Mouse (Mus musculus): Measurements from ENCODE around the gene Gbp7. TPM values are rescaled to one million over a fixed set of nuclear protein-coding genes. Genes with fewer than 3 reads are reported as not detected.

The Gbp7 gene
- total RNA-seq (2012; rRNA removed) (5.7 and 8.1 TPM in 2 replicates), total RNA-seq (2014; rRNA removed) (2.7 and 2.8 TPM in 2 replicates), polyA plus RNA-seq (2012; ENCODE audit: insufficient read length, low read depth) (2.5 and 2.7 TPM in 2 replicates)

DNA sequence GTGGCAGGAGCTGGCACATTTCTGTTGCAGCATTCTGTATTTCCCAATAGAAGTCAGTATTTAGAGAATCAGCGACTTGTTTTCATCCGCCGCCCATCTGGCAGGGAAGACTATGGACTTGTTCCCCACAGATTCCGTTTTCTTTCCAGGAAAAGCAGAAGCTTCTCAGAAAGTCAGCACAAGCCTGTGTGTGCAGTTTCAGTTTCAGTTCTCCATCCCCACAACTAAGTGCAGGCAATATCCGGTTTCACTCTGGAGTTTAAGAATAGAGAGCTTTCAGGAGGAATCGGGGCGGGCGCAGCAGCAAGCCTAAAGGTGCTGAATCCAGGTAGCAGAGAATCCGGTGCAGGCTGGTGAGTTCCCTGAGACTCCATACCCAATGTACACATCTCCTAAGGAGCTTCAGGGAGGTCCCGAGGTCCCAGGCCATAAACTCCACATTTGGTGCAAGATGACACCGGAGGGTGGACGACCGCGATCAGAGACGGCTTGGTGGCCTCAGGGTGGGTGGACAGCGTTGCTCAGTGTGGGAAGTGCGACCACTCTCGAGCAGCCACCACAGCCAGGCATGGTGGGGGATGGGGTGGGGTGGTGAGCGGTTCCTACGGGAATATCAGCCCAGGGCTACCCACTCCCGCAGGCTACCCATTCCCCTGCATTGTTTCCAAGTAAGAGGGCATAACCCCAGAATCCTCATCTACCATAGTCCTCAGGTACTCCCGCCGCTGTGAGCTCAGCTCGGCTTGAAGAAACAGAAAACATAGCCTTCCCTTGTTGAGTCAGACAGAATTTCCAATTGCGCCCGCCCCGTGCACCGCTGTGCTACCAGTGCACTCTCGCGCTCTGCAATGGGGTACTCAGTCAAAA lies at the start of gene Gbp7:
Gene Gbp7 (plus strand): TSS at position 256 of the 867 bp plus-strand sequence.
- peak; percentile 73 for TF ChIP-seq CHD2 (IDR thresholded peaks at IDR 0.05; ENCODE audit: low read length)
- no peak for TF ChIP-seq GABPA (IDR thresholded peaks at IDR 0.05; ENCODE audit: insufficient replicate concordance, low read depth, low read length)
- TF ChIP-seq CHD1 (IDR thresholded peaks at IDR 0.05; ENCODE audit: low read depth, low read length) = no peak; the same call in 1 of the 2 replicates
- TF ChIP-seq USF1 (IDR thresholded peaks at IDR 0.05; ENCODE audit: low read depth, low read length) = no peak
- peak; percentile 2; the same call in 1 of the 2 replicates for TF ChIP-seq ZNF384 (IDR thresholded peaks at IDR 0.05; ENCODE audit: low read depth, low read length)
- peak; percentile 99 for TF ChIP-seq RCOR1 (conservative IDR thresholded peaks at IDR 0.05; ENCODE audit: low read depth, low read length)
- TF ChIP-seq SMC3 (IDR thresholded peaks at IDR 0.05; ENCODE audit: low read depth, low read length) = peak; percentile 22
- no peak for TF ChIP-seq KAT2A (IDR thresholded peaks at IDR 0.05; ENCODE audit: insufficient replicate concordance, low read length)
- TF ChIP-seq UBTF (IDR thresholded peaks at IDR 0.05; ENCODE audit: low read depth, low read length) = no peak
- TF ChIP-seq BHLHE40 (IDR thresholded peaks at IDR 0.05; ENCODE audit: low read depth, low read length) = peak; percentile 96
- TF ChIP-seq ELF1 (IDR thresholded peaks at IDR 0.05; ENCODE audit: low read depth, low read length) = peak; percentile 71
- no peak for TF ChIP-seq POLR2A (IDR thresholded peaks at IDR 0.05; ENCODE audit: low read depth, low read length)
- TF ChIP-seq USF2 (conservative IDR thresholded peaks at IDR 0.05; ENCODE audit: low read depth, low read length) = no peak
- no peak for TF ChIP-seq POLR2AphosphoS2 (IDR thresholded peaks at IDR 0.05; ENCODE audit: low read depth, low read length)
- TF ChIP-seq MEF2A (IDR thresholded peaks at IDR 0.05; ENCODE audit: borderline replicate concordance, low read depth, low read length) = peak; percentile 97
- no peak for TF ChIP-seq MAX (IDR thresholded peaks at IDR 0.05; ENCODE audit: low read length)
- no peak for TF ChIP-seq NRF1 (IDR thresholded peaks at IDR 0.05; ENCODE audit: low read depth, low read length)
- peak; percentile 42; the same call in 1 of the 2 replicates for TF ChIP-seq JUN (IDR thresholded peaks at IDR 0.05; ENCODE audit: insufficient read depth, low read depth, low read length)
- no peak for TF ChIP-seq TBP (conservative IDR thresholded peaks at IDR 0.05; ENCODE audit: low read depth, low read length)
- no peak for TF ChIP-seq E2F4 (IDR thresholded peaks at IDR 0.05; ENCODE audit: insufficient replicate concordance, low read depth, low read length)
- peak; percentile 58; the same call in 1 of the 2 replicates for TF ChIP-seq MXI1 (IDR thresholded peaks at IDR 0.05; ENCODE audit: low read depth, low read length)
- no peak for TF ChIP-seq ZC3H11A (IDR thresholded peaks at IDR 0.05; ENCODE audit: low read depth, low read length)
- peak; percentile 69 for TF ChIP-seq SIN3A (IDR thresholded peaks at IDR 0.05; ENCODE audit: low read length)
- 0 out of 2 replicates have a peak, but pooled peaks have one; percentile 57 for TF ChIP-seq MAZ (IDR thresholded peaks at IDR 0.05; ENCODE audit: low read depth, low read length)
- no peak; the same call in 1 of the 2 replicates for TF ChIP-seq ZKSCAN1 (IDR thresholded peaks at IDR 0.05; ENCODE audit: borderline replicate concordance, low read depth, low read length)
- TF ChIP-seq CTCF (conservative IDR thresholded peaks at IDR 0.05 in 1 of 2, IDR thresholded peaks at IDR 0.05 in 1 of 2; ENCODE audit: low read depth in 2 of 2, low read length in 2 of 2) = no peak
- peak; percentile 100 for TF ChIP-seq IRF4 (IDR thresholded peaks at IDR 0.05; ENCODE audit: low read depth, low read length)
- TF ChIP-seq ETS1 (conservative IDR thresholded peaks at IDR 0.05; ENCODE audit: low read depth, low read length) = peak; percentile 99
- no peak for TF ChIP-seq HCFC1 (IDR thresholded peaks at IDR 0.05; ENCODE audit: low read depth, low read length)
- no peak for TF ChIP-seq PAX5 (IDR thresholded peaks at IDR 0.05; ENCODE audit: low read length)
- no peak for TF ChIP-seq NELFE (IDR thresholded peaks at IDR 0.05; ENCODE audit: low read depth, low read length)
- TF ChIP-seq MYC (IDR thresholded peaks at IDR 0.05; ENCODE audit: low read depth, low read length) = peak; percentile 68
- TF ChIP-seq MAFK (IDR thresholded peaks at IDR 0.05; ENCODE audit: insufficient replicate concordance, low read length) = peak; percentile 62
- 0 out of 2 replicates have a peak, but pooled peaks have one; percentile 42 for TF ChIP-seq ZMIZ1 (IDR thresholded peaks at IDR 0.05; ENCODE audit: low read depth, low read length)
- no peak; the same call in 1 of the 2 replicates for TF ChIP-seq RAD21 (IDR thresholded peaks at IDR 0.05; ENCODE audit: low read depth, low read length)
- peak; percentile 85 for TF ChIP-seq TCF12 (IDR thresholded peaks at IDR 0.05; ENCODE audit: low read depth, low read length)
- peak; percentile 63; the same call in 1 of the 2 replicates for TF ChIP-seq JUND (conservative IDR thresholded peaks at IDR 0.05; ENCODE audit: low read depth, low read length)
- TF ChIP-seq EP300 (IDR thresholded peaks at IDR 0.05; ENCODE audit: low read length) = peak; percentile 99
- Histone ChIP-seq H3K4me2 (ENCODE audit: insufficient read depth, low read depth, poor library complexity, severe bottlenecking) (peak within 1 kb of the TSS; percentile 30), H3K4me1 (ENCODE audit: control insufficient read depth in 1 of 2, insufficient read depth in 2 of 2) (peaks cover 14 to 40% of the 10 kb centered on the region in 2 experiments; a peak in 3 of 4 replicates), H3K79me2 (replicated peaks; ENCODE audit: control insufficient read depth, extremely low read depth, insufficient read depth, poor library complexity, severe bottlenecking) (no peaks in the 10 kb centered on the region), H3K4me3 (replicated peaks in 1 of 3; ENCODE audit: low read depth in 2 of 3, low read length in 2 of 3, poor library complexity in 1 of 3) (peak within 1 kb of the TSS; percentile 42 to 80 (median 59)), H3K36me3 (replicated peaks in 1 of 2; ENCODE audit: control insufficient read depth in 1 of 2, insufficient read depth in 1 of 2, low read length in 1 of 2) (no peaks in the 10 kb centered on the region), H3K9ac (ENCODE audit: insufficient read depth, low read depth) (peak within 1 kb of the TSS; percentile 34), H3K9me3 (replicated peaks; ENCODE audit: low read length) (no peaks in the 10 kb centered on the region), H3K27ac (ENCODE audit: insufficient read depth, low read depth) (peak within 1 kb of the TSS; percentile 11; the same call in 1 of the 2 replicates), H3K27me3 (replicated peaks) (no peaks in the 10 kb centered on the region)
- DNase-seq (ENCODE audit: extremely low read depth) = peak; percentile 85
- in situ Hi-C loops (cut with MboI; ENCODE audit: low pct_ligation_motif_present, low pct_unique_long_range_greater_than_20kb, low sequenced_read_pairs) (no loop called here), dilution Hi-C loops (cut with MboI; ENCODE audit: extremely low pct_ligation_motif_present, extremely low pct_unique_long_range_greater_than_20kb, low sequenced_read_pairs) (no loop called here)
